Mouse (Mus musculus) bone marrow, adult 2 months (tissue): Measurements from ENCODE around the gene Foxj1.

Source experiments
- CTCF ChIP-seq: fragments of 200-500 bp; IDR thresholded peaks from 2 replicates; pipeline ENCODE4 v1.5.1; 2011; ENCODE audit warnings: low read length, control low read depth; ENCODE audit not compliant: control insufficient read depth, insufficient read depth
- POLR2A ChIP-seq: fragments of 200-500 bp; IDR thresholded peaks from 2 replicates; pipeline ENCODE4 v1.6.1; 2011; ENCODE audit warnings: low read depth, mild to moderate bottlenecking, control low read depth, low read length, borderline replicate concordance; ENCODE audit not compliant: control insufficient read depth

DNA sequence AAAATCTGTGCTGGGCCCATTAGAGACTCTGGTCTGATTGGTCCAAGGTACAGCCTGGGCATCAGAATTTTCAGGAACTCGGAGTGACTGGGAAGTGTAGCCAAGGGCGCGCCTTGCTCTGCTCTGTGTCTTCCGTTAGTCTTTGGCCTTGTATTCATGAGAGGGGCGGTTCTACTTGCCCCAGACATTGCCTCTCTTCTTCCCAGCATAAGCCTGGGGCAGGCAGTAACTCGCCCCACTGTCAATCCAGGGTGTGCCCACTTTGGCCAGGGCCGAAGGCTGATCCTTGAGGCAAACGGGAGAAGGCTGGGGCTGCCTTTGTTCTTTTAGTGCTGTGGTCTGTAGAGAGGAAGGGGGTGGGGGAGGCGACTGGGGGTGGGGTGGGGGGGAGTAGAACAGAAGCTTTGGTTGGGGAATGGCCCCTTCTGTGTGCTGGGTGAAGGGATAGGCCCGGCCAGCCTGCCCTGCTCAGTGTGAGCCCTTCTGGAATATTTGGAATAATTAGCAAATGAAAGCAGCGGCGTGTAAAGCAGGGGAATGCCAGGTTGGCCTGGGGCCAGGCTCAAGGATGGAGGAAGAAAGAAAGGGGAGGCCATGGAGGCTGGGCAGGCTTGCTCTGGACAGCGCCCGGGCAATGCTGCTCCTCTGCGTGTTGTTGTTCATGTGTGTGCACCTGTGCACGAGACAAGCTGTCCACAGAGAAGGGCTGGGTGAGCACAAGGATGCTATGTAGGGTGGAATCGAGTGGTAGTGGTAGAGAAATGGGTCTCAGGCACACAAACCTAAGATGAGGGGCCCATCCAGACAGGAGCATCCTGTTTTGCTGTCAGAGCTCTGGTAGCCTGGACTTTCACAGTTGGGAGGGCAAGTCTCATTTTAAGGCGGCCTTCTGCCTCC, 5.6 kb downstream of the Foxj1 start:
- TF ChIP-seq CTCF (no peak), POLR2A (no peak)
